9 mouse cellular contexts compared by ENCODE assay signal in the genomic region with DNA sequence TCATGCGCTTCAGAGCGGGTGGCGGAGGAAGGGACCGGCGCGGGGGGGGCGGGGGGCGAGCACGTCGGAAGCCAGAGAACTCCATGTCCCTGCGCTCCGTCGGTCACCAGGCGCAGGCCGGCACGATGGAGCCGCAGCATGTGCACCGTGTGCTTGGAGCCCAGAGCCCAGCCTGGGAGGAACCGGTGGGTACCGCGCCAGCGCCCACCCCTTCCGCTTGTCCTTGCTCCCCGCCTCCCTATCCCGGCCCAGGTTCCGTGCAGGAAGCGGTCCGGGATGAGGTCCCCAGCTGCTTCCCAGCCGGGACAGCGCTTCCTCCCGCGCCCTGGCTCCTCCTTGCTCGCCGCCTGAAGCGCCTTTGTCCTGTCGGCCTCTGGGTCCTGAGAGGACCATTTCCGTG. TPM values are rescaled to one million over a fixed set of nuclear protein-coding genes. Genes with fewer than 3 reads are reported as not detected.
DNase-seq lines count a peak whose midpoint lies in the region; ATAC-seq and TF ChIP-seq lines count a peak whose summit lies in the region.
"Not testable (repeated sequence)": the region's sequence is repeated elsewhere in the genome, so short reads cannot be mapped to it uniquely, and the experiment has no call there.
"Had no signal": no experiment of that assay in that cellular context is flagged by ENCODE, and none has a peak within 500 bp of the region (broad histone marks: within the 10 kb centered on the region; RNA-seq: fewer than 3 reads in every experiment).

Gene Gm8108, plus strand, starts transcription at position 101 of the 400 bp plus-strand sequence.

- not testable (repeated sequence) for H3K27ac ChIP-seq in forebrain, postnatal 0 days (ENCODE audit: low read depth, low read length); heart, postnatal 0 days (ENCODE audit: low read depth); intestine, postnatal 0 days (ENCODE audit: low read depth, low read length); limb, embryonic 12.5 days; midbrain, embryonic 11.5 days (ENCODE audit: low read depth, low read length)

- H3K27me3 ChIP-seq in forebrain, postnatal 0 days (ENCODE audit: insufficient read depth, low read length); heart, postnatal 0 days (ENCODE audit: control insufficient read depth, insufficient read depth, low read length); intestine, postnatal 0 days (replicated peaks; ENCODE audit: control insufficient read depth, insufficient read depth, low read length); limb, embryonic 12.5 days; midbrain, embryonic 11.5 days (ENCODE audit: control insufficient read depth, insufficient read depth, low read length): not testable (repeated sequence)

- not testable (repeated sequence) for H3K4me1 ChIP-seq in forebrain, postnatal 0 days (ENCODE audit: insufficient read depth); heart, postnatal 0 days (ENCODE audit: control insufficient read depth, insufficient read depth); intestine, postnatal 0 days (replicated peaks; ENCODE audit: control insufficient read depth, insufficient read depth, low read length); limb, embryonic 12.5 days (replicated peaks); midbrain, embryonic 11.5 days (ENCODE audit: control insufficient read depth, insufficient read depth, low read length)

- not testable (repeated sequence) for TF ChIP-seq CTCF in forebrain, postnatal 0 days (IDR thresholded peaks at IDR 0.05; ENCODE audit: low read depth); heart, postnatal 0 days (IDR thresholded peaks at IDR 0.05; ENCODE audit: low read depth); intestine, postnatal 0 days (IDR thresholded peaks at IDR 0.05; ENCODE audit: low read depth)

- H3K4me2 ChIP-seq in forebrain, postnatal 0 days (ENCODE audit: low read depth), result peak within 1 kb of the TSS; percentile 52
- peak within 1 kb of the TSS; percentile 49 for H3K4me2 ChIP-seq in heart, postnatal 0 days (ENCODE audit: low read depth, low read length)
- H3K4me2 ChIP-seq in intestine, postnatal 0 days (replicated peaks; ENCODE audit: low read depth), result peak within 1 kb of the TSS; percentile 51
- peak within 1 kb of the TSS; percentile 57 for H3K4me2 ChIP-seq in limb, embryonic 12.5 days
- peak within 1 kb of the TSS; percentile 44 for H3K4me2 ChIP-seq in midbrain, embryonic 11.5 days

- peak within 1 kb of the TSS; percentile 60 for H3K9ac ChIP-seq in forebrain, postnatal 0 days
- not testable (repeated sequence) for H3K9ac ChIP-seq in heart, postnatal 0 days (replicated peaks; ENCODE audit: low read depth, low read length); intestine, postnatal 0 days (ENCODE audit: low read depth, low read length); limb, embryonic 12.5 days (replicated peaks)
- H3K9ac ChIP-seq in midbrain, embryonic 11.5 days (ENCODE audit: low read length), result 0 out of 2 replicates have a peak within 1 kb of the TSS, but pooled peaks have one; percentile 36

- ATAC-seq in forebrain, postnatal 0 days, result 0 out of 2 replicates have a peak, but pooled peaks have one; percentile 27
- not testable (repeated sequence) for ATAC-seq in heart, postnatal 0 days (ENCODE audit: insufficient read depth, low read depth); intestine, postnatal 0 days; limb, embryonic 12.5 days (ENCODE audit: insufficient number of reproducible peaks, insufficient read depth, low FRiP score, low TSS enrichment, low read depth); midbrain, embryonic 11.5 days (ENCODE audit: low FRiP score)

- 10% methylated on average over 32 of the region's 37 CpGs for WGBS in forebrain, postnatal 0 days
- 2% methylated on average over 31 of the region's 37 CpGs for WGBS in heart, postnatal 0 days
- 3% methylated on average over 26 of the region's 37 CpGs for WGBS in intestine, postnatal 0 days
- WGBS in limb, embryonic 12.5 days, result 2% methylated on average over 34 of the region's 37 CpGs
- 2% methylated on average over 28 of the region's 37 CpGs for whole genome bisulfite sequencing in midbrain, embryonic 11.5 days

- TF ChIP-seq EP300 in heart, postnatal 0 days (IDR thresholded peaks at IDR 0.05; ENCODE audit: low read depth), result not testable (repeated sequence)

- H3K4me3 ChIP-seq in forebrain, postnatal 0 days (ENCODE audit: low read depth, low read length), result peak within 1 kb of the TSS; percentile 36
- H3K4me3 ChIP-seq in heart, postnatal 0 days (ENCODE audit: low read depth, low read length), result peak within 1 kb of the TSS; percentile 34
- peak within 1 kb of the TSS; percentile 11; the same call in 1 of the 2 replicates for H3K4me3 ChIP-seq in intestine, postnatal 0 days (ENCODE audit: low read depth, low read length)
- peak within 1 kb of the TSS; percentile 42 for H3K4me3 ChIP-seq in limb, embryonic 12.5 days (replicated peaks)
- peak within 1 kb of the TSS; percentile 29 for H3K4me3 ChIP-seq in midbrain, embryonic 11.5 days (ENCODE audit: low read depth, low read length)

- H3K36me3 ChIP-seq in forebrain, postnatal 0 days (ENCODE audit: insufficient read depth); heart, postnatal 0 days (replicated peaks; ENCODE audit: control insufficient read depth, insufficient read depth, low read length); intestine, postnatal 0 days (ENCODE audit: control insufficient read depth, insufficient read depth); limb, embryonic 12.5 days; midbrain, embryonic 11.5 days (ENCODE audit: control insufficient read depth, insufficient read depth, low read length): not testable (repeated sequence)

- peak; percentile 3 for DNase-seq in 3134 (ENCODE audit: extremely low read depth, insufficient read length, low spot score)
- peak; percentile 11 for DNase-seq in embryo, embryonic 10 days (ENCODE audit: low spot score)
- peak; percentile 33 for DNase-seq in forebrain, postnatal 0 days
- DNase-seq in heart, postnatal 0 days (ENCODE audit: low spot score), result peak; percentile 4
- peak; percentile 84 for DNase-seq in midbrain, embryonic 11.5 days (ENCODE audit: low spot score, missing footprints)
- peak; percentile 27 for DNase-seq in right cerebral cortex, postnatal 4 days

- not testable (repeated sequence) for H3K9me3 ChIP-seq in forebrain, postnatal 0 days (ENCODE audit: low read length); heart, postnatal 0 days (replicated peaks; ENCODE audit: control insufficient read depth, low read length); intestine, postnatal 0 days (ENCODE audit: control insufficient read depth); limb, embryonic 12.5 days; midbrain, embryonic 11.5 days (ENCODE audit: control insufficient read depth, low read length)

RNA-seq across cellular contexts. Expression of gene Gm8108, which starts in this region (rescaled TPM):
- total RNA-seq in forebrain, postnatal 0 days (2014; rRNA removed), result 4.6 and 5.3 TPM in 2 replicates
- polyA plus RNA-seq in forebrain, postnatal 0 days (2015; fragmentation: Nextera tagmentation; extraction: Ambion mirVana), result 5.5 and 5.7 TPM in 2 replicates
- 0.12 TPM in 1 of 2 replicates, not detected in the other for total RNA-seq in heart, postnatal 0 days (2014; rRNA removed; ENCODE audit: low replicate concordance)
- 0.14 and 0.21 TPM in 2 replicates for polyA plus RNA-seq in heart, postnatal 0 days (2015; fragmentation: Nextera tagmentation; extraction: Ambion mirVana)
- 0.26 and 0.31 TPM in 2 replicates for polyA plus RNA-seq in intestine, postnatal 0 days (2015; fragmentation: Nextera tagmentation; extraction: Ambion mirVana)
- 0.78 and 1.2 TPM in 2 replicates for polyA plus RNA-seq in limb, embryonic 12.5 days (2016; fragmentation: Nextera tagmentation; extraction: Ambion mirVana)
- 0.42 and 1.3 TPM in 2 replicates for polyA plus RNA-seq in midbrain, embryonic 11.5 days (2014; fragmentation: Nextera tagmentation; extraction: Ambion mirVana)
- polyA plus RNA-seq: spleen, adult 2 months had no signal

Comparison
In these comparisons a context has a peak if more than half of its experiments do, and no peak if none do; other contexts are left out.
1. Peak in DNase-seq, H3K4me3 ChIP-seq and H3K4me2 ChIP-seq in heart, postnatal 0 days; RNA of the gene not detected or under 1 TPM.
2. DNase-seq: peak in every context shown above with its lines; median percentile 84 in midbrain, embryonic 11.5 days; 33 in forebrain, postnatal 0 days; 27 in right cerebral cortex, postnatal 4 days; 11 in embryo, embryonic 10 days; 4 in heart, postnatal 0 days; 3 in 3134.